Mouse (Mus musculus) frontal cortex, postnatal 14 days (tissue): Measurements from ENCODE around the gene Atp6v0a2.

Experiments used
- DNase-seq, 2 experiments: peaks; one replicate each; pipeline ENCODE4 v3.0.0; 2022; ENCODE audit warnings: low spot score in 2 of 2

The Atp6v0a2 gene

DNA sequence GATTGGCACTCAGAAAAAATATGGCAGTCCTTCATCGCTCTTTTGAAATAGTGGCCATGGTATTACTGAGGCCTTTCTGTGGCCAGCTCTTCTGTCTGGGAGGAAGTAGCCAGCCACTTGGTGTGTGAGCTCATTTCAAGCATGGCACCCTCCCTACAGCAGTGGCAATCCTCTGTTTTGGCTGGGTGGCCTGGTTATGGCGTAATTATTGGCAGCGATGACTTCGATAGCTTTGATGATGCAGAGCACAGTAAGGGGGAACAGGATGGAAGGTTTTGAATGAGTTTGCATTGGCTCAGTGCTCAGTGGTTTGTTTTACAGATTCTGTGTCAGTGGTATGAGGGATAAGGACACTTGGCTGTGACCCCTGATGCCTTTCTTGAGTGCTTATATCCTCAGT lies 8.3 kb downstream of the Atp6v0a2 start:
- no peak for DNase-seq

DNA sequence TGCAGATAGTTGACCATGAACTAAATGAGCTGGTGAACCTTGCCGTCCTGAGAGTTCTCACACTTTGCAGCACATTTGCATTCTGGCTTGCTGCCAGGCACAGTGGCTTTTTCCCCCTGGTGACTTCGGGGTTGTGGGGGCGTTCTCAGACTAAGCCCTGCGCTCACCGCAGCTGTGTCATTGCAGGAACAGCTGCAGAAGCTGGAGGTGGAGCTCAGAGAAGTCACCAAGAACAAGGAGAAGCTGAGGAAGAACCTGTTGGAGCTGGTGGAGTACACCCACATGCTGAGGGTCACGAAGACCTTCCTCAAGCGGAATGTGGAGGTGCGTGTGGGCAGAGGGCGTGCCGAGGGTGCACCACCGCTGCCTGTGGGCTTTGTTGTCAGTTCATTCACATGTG lies 8.9 kb downstream of the Atp6v0a2 start:
- no peak for DNase-seq

DNA sequence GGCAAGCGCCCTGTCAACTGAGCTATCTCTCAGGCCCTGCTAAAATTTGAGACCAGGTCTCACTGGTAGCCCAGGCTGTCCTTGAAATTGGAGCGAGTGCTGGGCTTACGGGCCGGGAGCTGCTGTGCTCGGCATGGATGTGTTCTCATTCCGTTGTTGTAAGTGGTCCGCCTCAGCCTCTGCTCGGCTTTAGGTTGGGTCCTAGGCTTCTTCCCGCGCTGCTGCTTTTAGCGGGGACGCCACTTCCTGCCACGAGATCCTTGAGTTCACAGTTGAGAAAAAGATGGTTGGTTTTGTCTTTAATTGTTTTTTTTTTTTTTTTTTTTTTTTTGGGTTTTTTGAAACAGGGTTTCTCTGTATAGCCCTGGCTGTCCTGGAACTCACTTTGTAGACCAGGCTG lies 9.5 kb downstream of the Atp6v0a2 start:
- no peak for DNase-seq

DNA sequence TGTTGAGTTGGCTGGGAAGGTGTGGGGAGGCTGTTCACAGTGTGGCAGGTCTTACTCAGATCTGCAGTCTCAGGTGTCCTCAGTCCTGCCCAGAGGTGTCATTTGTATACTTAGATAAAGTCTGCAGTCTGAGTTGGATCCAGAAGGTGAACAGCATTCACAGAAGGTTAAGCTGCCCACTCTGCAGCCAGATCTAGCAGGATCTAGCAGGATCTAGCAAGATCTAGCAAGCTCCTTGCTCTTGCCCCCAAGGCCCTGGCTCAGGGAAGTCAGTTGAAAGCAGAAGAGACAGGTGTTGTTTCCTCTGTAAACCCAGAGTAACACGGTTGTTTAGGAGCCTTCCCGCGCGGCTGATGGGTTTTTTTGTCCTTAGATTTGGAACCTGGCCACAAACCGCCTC lies 85.4 kb downstream of the Atp6v0a2 start:
- DNase-seq, result no peak

DNA sequence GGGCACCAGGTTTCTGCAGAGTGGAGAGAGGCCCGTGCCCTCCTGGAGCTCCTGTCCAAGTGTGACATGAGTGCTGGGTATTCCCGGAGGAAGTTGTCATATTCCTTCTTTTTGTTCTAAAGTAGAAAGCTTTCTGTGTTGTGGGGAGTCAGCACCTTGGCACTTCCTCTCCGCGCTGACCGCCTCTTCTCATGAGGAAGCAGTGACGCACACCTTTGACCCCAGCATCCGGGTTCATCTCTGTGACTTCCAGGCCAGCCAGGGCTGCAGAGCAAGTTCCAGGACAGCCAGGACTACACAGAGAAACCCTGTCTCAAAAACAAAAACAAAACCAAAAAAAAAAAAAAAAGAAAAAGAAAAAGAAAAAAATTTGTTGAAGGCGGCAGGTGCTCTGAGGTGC lies 86.8 kb downstream of the Atp6v0a2 start:
- DNase-seq, result no peak

DNA sequence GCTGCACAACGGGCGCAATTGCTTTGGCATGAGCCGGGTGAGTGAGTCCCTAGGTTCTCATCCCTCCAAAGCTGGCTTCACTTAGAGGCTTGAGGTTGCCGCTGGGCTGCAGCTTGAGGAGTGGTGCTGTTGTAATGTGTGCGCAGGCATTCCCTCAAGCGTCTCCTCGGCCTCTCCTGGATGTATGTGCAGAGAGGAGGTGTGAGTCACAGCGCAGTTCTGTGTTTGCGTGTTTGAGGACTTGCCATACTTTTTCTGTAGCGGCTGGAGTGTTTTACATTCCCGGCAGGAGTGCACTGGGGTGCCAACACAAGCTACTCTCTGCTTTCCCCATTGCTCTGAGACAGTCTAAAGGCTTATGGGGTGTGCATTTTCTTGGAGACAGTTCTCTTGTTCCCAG lies 89.6 kb downstream of the Atp6v0a2 start:
- DNase-seq, result no peak

DNA sequence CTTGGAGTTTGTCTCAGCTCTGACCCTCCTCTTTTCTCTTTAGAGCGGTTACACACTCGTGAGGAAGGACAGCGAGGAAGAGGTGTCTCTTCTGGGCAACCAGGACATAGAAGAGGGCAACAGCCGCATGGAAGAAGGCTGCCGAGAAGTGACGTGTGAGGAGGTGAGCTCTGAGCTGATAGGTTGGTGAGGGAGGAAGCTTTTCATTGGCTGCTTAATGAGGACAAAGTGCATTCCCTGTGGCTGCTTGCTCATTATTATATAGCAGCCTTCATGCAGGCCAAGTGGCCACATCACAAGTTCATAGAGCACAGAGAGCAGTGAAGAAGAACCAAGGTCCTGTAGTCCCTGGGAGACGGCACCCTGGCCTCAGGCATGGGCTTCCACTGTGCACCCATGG lies 90.0 kb downstream of the Atp6v0a2 start:
- DNase-seq, result no peak

DNA sequence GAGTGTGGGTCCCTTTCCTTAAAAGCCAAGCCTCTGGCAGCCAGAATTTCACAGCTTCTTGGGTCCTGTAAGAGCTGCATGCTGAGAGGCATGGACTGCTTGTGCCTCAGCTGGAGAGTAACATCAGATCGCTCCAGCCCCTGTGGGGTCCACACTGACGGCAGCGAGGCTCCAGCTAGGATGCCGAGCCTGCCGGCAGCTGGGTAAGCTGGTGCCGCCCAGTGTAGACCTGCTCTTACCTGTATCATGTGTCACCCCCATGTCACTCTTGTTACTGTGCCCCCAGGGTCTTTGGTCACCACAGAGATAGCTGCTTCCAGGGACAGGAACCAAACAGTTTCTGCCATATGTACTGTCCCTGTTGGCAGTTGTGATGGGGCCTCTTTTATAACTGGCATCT lies 94.7 kb downstream of the Atp6v0a2 start:
- no peak for DNase-seq

DNA sequence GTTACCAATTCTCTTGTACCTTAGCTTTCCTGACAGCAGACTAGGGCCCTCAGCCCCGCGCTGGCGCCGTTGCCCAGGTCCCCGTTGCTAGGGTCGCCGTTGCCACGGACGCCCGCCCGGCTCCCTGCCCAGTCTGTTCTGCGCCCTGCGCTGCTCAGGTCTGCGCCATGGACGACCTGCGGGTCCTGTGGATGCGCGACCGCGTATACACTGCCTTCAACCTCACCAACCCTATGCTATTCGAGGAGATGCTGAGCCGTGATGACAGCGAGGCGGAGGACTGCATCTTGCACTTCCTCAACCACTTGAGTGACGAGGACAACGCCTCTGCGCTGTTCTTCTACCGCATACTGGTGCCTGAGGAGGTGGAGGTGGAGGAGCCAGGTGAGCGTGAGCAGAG lies 96.6 kb downstream of the Atp6v0a2 start, which contains the start of gene Dnah10:
TSS of gene Dnah10 (plus strand) at position 89 of the 400 bp plus-strand sequence.
- peak; percentile 20 to 23 for DNase-seq

DNA sequence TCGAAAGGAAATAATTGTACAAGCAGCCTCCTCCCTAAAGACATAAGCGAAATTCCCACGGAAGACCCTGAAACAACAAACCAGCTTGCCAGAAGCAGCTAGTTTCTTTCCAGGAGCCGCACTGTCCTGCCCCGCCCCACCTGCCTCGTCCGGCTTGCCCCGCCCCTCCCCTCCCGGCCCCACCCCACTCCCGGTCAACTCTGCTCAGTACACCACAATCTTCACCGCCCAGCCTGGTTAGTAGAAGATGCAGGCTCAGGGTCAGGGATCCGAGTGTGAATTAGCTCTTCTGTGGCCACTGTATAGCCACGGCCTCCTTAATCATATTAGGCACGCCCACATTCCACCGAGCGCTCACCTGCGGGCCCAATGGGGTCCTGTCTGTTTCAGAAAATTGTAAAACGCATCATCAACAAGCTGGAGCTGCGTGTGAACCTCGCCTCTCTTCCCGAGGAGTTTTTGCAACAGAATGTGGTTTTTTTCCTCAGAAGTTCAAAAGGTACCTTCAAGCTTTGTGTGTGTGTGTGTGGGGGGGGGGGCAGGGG lies 101.4 kb downstream of the Atp6v0a2 start:
- no peak for DNase-seq

DNA sequence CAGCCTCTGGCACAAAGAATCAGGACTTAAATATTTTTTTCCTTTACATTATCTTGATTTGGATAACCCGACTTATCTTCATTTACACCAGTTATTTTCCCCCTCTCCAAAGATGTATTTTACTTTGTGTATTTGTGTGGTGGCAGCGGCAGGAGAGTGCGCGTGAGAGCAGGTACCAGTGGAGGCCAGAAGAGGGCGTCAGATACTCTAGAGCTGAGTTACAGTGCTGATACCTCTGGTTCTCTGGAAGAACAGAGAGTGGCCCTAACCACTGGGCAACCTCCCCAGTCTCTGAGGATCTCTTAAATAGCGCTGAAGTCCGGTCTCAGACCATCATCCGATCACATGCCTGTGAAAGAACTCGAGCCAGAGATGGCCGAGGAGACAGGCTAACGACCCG lies 105.6 kb downstream of the Atp6v0a2 start:
- DNase-seq, result no peak

DNA sequence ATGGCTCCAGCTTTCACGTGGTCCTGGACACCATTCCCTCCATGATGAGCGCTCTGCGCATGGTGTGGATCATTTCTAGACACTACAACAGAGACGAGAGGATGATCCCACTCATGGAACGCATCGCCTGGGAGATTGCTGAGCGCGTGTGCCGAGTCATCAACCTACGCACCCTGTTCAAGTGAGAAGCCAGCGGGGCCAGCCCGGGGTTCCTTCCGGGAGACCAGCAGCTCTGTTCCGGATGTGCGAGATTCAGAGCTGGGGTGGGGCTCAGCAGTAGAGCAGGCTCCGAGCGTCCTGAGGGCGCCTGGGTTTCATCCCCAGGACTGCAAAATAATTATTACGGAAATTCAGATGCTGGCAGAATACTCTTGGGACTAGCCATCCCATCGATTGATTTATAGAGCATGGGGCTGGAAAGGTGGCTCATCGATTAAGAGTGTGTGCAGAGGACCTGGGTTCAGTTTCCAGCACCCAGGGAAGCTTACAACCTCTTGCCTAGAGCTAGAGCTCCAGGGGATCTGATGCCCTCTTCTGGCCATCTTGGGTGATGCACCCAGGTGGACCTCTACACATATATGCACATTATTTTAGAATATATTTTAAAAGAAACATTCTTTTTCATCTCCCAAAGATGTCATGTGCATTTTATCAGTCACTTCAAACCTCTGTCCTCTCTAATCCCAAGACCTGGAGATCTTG lies 113.7 kb downstream of the Atp6v0a2 start:
- no peak for DNase-seq

DNA sequence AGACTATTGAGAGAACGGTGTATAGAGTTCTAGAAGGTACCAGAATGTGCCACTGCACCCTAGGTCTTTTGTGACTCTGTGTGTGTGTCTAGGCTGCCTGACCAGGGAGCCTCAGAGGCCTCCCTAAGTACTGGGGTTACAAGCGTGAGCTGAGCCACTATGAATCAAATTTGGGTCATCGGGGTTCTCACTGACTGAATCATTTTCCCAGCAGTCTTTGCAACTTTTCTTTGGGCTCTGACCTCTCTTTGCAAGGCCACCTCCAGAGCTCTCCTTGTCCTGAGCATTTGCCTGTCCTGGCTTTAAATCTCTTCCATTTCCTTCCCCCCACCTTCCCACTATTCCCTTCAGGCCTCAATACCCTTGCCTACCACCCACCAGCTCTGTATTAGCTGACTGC lies 115.5 kb downstream of the Atp6v0a2 start:
- no peak for DNase-seq

DNA sequence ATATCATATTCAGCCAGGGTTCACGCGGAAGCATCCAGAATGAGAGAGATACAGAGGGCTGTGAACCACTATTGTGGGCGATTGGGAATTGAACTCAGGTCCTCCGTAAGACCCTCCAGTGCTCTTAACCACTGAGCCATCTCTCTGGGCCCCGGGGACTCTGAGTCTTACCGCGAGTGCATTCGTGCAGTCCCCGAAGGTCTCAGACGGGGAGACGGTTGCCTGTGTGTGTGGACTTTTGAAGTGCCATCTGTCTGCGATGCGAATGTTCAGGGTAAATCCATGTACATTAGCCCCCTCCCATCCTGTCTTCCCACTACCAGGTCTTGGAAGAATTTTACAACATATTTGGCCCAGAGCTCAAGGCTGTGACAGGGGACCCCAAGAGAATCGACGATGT lies 117.8 kb downstream of the Atp6v0a2 start:
- no peak for DNase-seq

DNA sequence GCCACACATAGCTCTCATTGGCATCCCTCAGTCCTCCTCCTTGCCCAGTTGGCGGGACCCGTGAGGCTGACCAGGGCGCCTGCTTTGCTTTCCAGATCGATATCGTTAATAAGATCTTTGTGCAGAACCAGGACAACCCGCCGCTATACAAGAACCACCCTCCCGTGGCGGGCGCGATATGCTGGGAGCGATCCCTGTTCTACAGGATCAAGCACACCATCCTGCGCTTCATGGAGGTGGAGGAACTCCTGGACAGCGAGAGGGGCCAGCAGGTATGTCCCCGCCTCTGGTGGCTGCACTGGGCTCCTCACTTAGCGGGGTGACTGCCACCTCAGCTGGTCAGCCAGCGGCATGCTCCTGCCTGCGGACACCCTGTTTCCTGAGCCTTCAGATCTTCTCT lies 119.9 kb downstream of the Atp6v0a2 start:
- DNase-seq, result no peak

DNA sequence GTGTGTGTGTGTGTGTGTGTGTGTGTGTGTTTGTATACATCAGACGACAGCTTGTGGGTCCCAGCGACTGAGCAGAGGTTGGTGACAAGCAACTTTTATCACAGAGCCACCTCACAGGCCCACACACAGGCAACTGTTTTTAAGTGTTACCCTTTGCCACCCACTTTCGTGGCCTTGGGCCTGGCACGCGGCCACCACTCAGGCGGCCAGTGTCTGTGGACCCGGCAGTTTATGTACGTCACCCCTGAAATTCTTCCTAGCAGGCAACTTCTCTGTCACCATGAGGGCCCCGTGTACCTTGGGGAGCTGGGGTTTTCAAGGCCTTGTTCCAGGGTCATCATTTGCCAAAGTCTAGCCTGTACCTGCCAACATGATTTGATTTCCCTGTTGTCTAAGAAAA lies 123.3 kb downstream of the Atp6v0a2 start:
- DNase-seq, result no peak

DNA sequence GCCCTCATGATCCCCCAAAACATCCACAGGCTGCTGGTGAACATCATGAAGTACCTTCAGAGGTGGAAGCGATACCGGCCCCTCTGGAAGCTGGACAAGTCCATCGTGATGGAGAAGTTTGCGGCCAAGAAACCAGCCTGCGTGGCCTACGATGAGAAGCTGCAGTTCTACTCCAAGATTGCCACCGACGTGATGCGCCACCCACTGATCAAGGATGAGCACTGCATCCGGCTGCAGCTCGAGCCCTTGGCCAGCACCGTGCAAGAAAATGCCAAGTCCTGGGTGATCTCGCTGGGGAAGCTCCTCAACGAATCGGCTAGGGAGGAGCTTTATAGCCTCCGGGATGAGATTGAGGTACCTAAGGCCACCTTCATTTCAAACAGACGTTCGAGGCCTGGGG lies 132.6 kb downstream of the Atp6v0a2 start:
- DNase-seq, result no peak

DNA sequence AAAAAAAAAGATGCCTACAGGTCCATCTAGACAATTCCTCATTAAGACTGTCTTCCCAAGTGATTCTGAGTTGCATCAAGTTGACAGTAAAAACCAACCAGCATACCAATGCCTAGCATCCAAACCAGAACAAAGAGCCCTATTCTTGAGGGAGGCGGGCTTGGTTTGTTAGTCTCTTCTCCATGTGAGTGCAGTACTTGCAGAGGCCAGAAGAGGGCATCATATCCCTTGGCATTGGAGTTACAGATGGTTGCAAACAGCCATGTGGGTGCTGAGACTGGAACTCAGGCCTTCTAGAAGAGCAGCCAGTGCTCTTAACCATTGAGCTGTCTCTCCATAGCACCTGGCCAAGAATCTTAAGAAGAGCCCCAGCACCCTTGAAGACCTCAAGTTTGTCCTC lies 133.4 kb downstream of the Atp6v0a2 start:
- no peak for DNase-seq
